In genomic region chr6:18029746-18030656, GRCm38 (mm10) we compare ENCODE assay signal across 8 mouse cellular contexts. TPM values are rescaled to one million over a fixed set of nuclear protein-coding genes. Genes with fewer than 3 reads are reported as not detected.
DNase-seq lines count a peak whose midpoint lies in the region; ATAC-seq and TF ChIP-seq lines count a peak whose summit lies in the region.

TSS of gene Wnt2 (minus strand) at chr6:18030585.

- H3K4me2 ChIP-seq in kidney, postnatal 0 days (ENCODE audit: low read length) = peak within 1 kb of the TSS; percentile 90
- peak within 1 kb of the TSS; percentile 88 for H3K4me2 ChIP-seq in forebrain, embryonic 15.5 days (replicated peaks)
- H3K4me2 ChIP-seq in midbrain, embryonic 11.5 days = peak within 1 kb of the TSS; percentile 80

- peak within 1 kb of the TSS; percentile 44 for H3K4me3 ChIP-seq in kidney, postnatal 0 days (replicated peaks; ENCODE audit: low read depth, low read length)
- H3K4me3 ChIP-seq in brown adipose tissue, adult 24 weeks (ENCODE audit: insufficient read depth, low read depth, low read length) = peak within 1 kb of the TSS; percentile 17; the same call in 1 of the 2 replicates
- H3K4me3 ChIP-seq in forebrain, embryonic 15.5 days = peak within 1 kb of the TSS; percentile 46
- H3K4me3 ChIP-seq in midbrain, embryonic 11.5 days (ENCODE audit: low read depth, low read length) = peak within 1 kb of the TSS; percentile 45

- under 1% methylated on average over 47 of the region's 47 CpGs for WGBS in kidney, postnatal 0 days
- WGBS in forebrain, embryonic 15.5 days = under 1% methylated on average over 47 of the region's 47 CpGs
- WGBS in midbrain, embryonic 11.5 days = 1% methylated on average over 47 of the region's 47 CpGs

- ATAC-seq in kidney, postnatal 0 days (replicated peaks; ENCODE audit: low FRiP score, low read depth) = peak; percentile 23; the same call in 1 of the 2 replicates
- ATAC-seq in forebrain, embryonic 15.5 days (replicated peaks) = peak; percentile 62
- ATAC-seq in midbrain, embryonic 11.5 days (ENCODE audit: low FRiP score) = peak; percentile 49

- DNase-seq in kidney, postnatal 0 days (ENCODE audit: low spot score) = peak; percentile 4
- no peak for DNase-seq in kidney, adult 9 months
- peak; percentile 17 for DNase-seq in kidney, postnatal 14 days
- DNase-seq in midbrain, embryonic 11.5 days (ENCODE audit: low spot score, missing footprints) = peak; percentile 93
- DNase-seq in yolk sac, embryonic 10.5 days (ENCODE audit: low spot score) = peak; percentile 32
- no peak for DNase-seq in cerebellum, adult 9-10 months

- no peak for TF ChIP-seq CTCF in kidney, postnatal 0 days (IDR thresholded peaks at IDR 0.05; ENCODE audit: low read depth)

- H3K9ac ChIP-seq in kidney, postnatal 0 days (ENCODE audit: low read depth, low read length) = no peak within 1 kb of the TSS
- peak within 1 kb of the TSS; percentile 35 for H3K9ac ChIP-seq in forebrain, embryonic 15.5 days (replicated peaks)
- H3K9ac ChIP-seq in midbrain, embryonic 11.5 days (ENCODE audit: low read length) = peak within 1 kb of the TSS; percentile 7; the same call in 1 of the 2 replicates

- H3K9me3 ChIP-seq in kidney, postnatal 0 days (replicated peaks; ENCODE audit: low read length) = no peaks in the 10 kb centered on the region
- no peaks in the 10 kb centered on the region for H3K9me3 ChIP-seq in forebrain, embryonic 15.5 days
- H3K9me3 ChIP-seq in midbrain, embryonic 11.5 days (ENCODE audit: control insufficient read depth, low read length) = no peaks in the 10 kb centered on the region

- H3K27me3 ChIP-seq in kidney, postnatal 0 days (ENCODE audit: insufficient read depth, low read length) = peaks cover 31% of the 10 kb centered on the region
- H3K27me3 ChIP-seq in forebrain, embryonic 15.5 days = peaks cover 36% of the 10 kb centered on the region
- peaks cover 36% of the 10 kb centered on the region for H3K27me3 ChIP-seq in midbrain, embryonic 11.5 days (ENCODE audit: control insufficient read depth, insufficient read depth, low read length)

- H3K27ac ChIP-seq in kidney, postnatal 0 days = no peak within 1 kb of the TSS
- no peak within 1 kb of the TSS for H3K27ac ChIP-seq in brown adipose tissue, adult 24 weeks (replicated peaks; ENCODE audit: low read depth, low read length)
- H3K27ac ChIP-seq in forebrain, embryonic 15.5 days (replicated peaks) = no peak within 1 kb of the TSS
- no peak within 1 kb of the TSS for H3K27ac ChIP-seq in midbrain, embryonic 11.5 days (ENCODE audit: low read depth, low read length)

- H3K36me3 ChIP-seq in kidney, postnatal 0 days (ENCODE audit: insufficient read depth, low read length) = no peaks in the 10 kb centered on the region
- H3K36me3 ChIP-seq in forebrain, embryonic 15.5 days = no peaks in the 10 kb centered on the region
- no peaks in the 10 kb centered on the region for H3K36me3 ChIP-seq in midbrain, embryonic 11.5 days (ENCODE audit: control insufficient read depth, insufficient read depth, low read length)

- H3K4me1 ChIP-seq in kidney, postnatal 0 days (replicated peaks; ENCODE audit: insufficient read depth, low read length) = peaks cover 7% of the 10 kb centered on the region; the same call in 1 of the 2 replicates
- H3K4me1 ChIP-seq in brown adipose tissue, adult 24 weeks (ENCODE audit: control insufficient read depth, insufficient read depth, insufficient read length, low read length) = no peaks in the 10 kb centered on the region
- H3K4me1 ChIP-seq in forebrain, embryonic 15.5 days = peaks cover 23% of the 10 kb centered on the region
- peaks cover 10% of the 10 kb centered on the region for H3K4me1 ChIP-seq in midbrain, embryonic 11.5 days (ENCODE audit: control insufficient read depth, insufficient read depth, low read length)

RNA-seq across cellular contexts. Expression of gene Wnt2, which starts in this region (rescaled TPM):
- 0.43 and 0.50 TPM in 2 replicates for polyA plus RNA-seq in kidney, postnatal 0 days (2015; fragmentation: Nextera tagmentation; extraction: Ambion mirVana)
- polyA plus RNA-seq in brown adipose tissue, adult 24 weeks (2012; ENCODE audit: insufficient read depth, insufficient read length, missing spikeins) = not detected in 2 replicates
- 0.13 and 0.19 TPM in 2 replicates for polyA plus RNA-seq in forebrain, embryonic 15.5 days (2015; fragmentation: Nextera tagmentation; extraction: Ambion mirVana)
- 0.41 TPM in 2 replicates for polyA plus RNA-seq in midbrain, embryonic 11.5 days (2014; fragmentation: Nextera tagmentation; extraction: Ambion mirVana)

Comparison
In these comparisons a context has a peak if more than half of its experiments do, and no peak if none do; other contexts are left out.
1. DNase-seq: peak in kidney, postnatal 14 days (single experiment) and yolk sac, embryonic 10.5 days (single experiment); none in kidney, adult 9 months (single experiment) and cerebellum, adult 9-10 months (single experiment).
2. Peak in DNase-seq, ATAC-seq, H3K4me3 ChIP-seq and H3K4me2 ChIP-seq in kidney, postnatal 0 days; RNA of the gene not detected or under 1 TPM.
3. Peak in ATAC-seq, H3K4me3 ChIP-seq, H3K9ac ChIP-seq and H3K4me2 ChIP-seq in forebrain, embryonic 15.5 days; RNA of the gene not detected or under 1 TPM.
4. Peak in DNase-seq, ATAC-seq, H3K4me3 ChIP-seq, H3K9ac ChIP-seq and H3K4me2 ChIP-seq in midbrain, embryonic 11.5 days; RNA of the gene not detected or under 1 TPM.
5. Peak in every context shown above with its lines, with median percentiles within 50 percentile points of each other: ATAC-seq, H3K4me2 ChIP-seq and H3K4me3 ChIP-seq.